Mouse (Mus musculus): Measurements from ENCODE around the gene Olfr1031. TPM values are rescaled to one million over a fixed set of nuclear protein-coding genes. Genes with fewer than 3 reads are reported as not detected.

Olfr1031 gene
- polyA plus RNA-seq, 1 experiment from 2014 or later: not detected

Other genes with a start within 250 kb of the Olfr1031 start
- not detected in 2 replicates for gene Olfr1012, start 227.5 kb upstream of the Olfr1031 start, polyA plus RNA-seq (2014; fragmentation: Nextera tagmentation; extraction: Ambion mirVana)
- not detected in 2 replicates for gene Olfr1013, start 223.2 kb upstream of the Olfr1031 start, polyA plus RNA-seq (2014; fragmentation: Nextera tagmentation; extraction: Ambion mirVana)
- not detected in 2 replicates for gene Olfr1014, start 217.6 kb upstream of the Olfr1031 start, polyA plus RNA-seq (2014; fragmentation: Nextera tagmentation; extraction: Ambion mirVana)
- 0.14 TPM in 1 of 2 replicates, not detected in the other for gene Olfr1015, start 208.3 kb upstream of the Olfr1031 start, polyA plus RNA-seq (2014; fragmentation: Nextera tagmentation; extraction: Ambion mirVana)
- gene Olfr1016, start 187.8 kb upstream of the Olfr1031 start, polyA plus RNA-seq (2014; fragmentation: Nextera tagmentation; extraction: Ambion mirVana): not detected in 2 replicates
- gene Olfr1018, start 171.8 kb upstream of the Olfr1031 start, polyA plus RNA-seq (2014; fragmentation: Nextera tagmentation; extraction: Ambion mirVana): not detected in 2 replicates
- gene Olfr1019, start 144.8 kb upstream of the Olfr1031 start, polyA plus RNA-seq (2014; fragmentation: Nextera tagmentation; extraction: Ambion mirVana): not detected in 2 replicates
- not detected in 2 replicates for gene Olfr1020, start 143.3 kb upstream of the Olfr1031 start, polyA plus RNA-seq (2014; fragmentation: Nextera tagmentation; extraction: Ambion mirVana)
- not detected in 2 replicates for gene Olfr1022, start 121.7 kb upstream of the Olfr1031 start, polyA plus RNA-seq (2014; fragmentation: Nextera tagmentation; extraction: Ambion mirVana)
- not detected in 2 replicates for gene Olfr1023, start 104.7 kb upstream of the Olfr1031 start, polyA plus RNA-seq (2014; fragmentation: Nextera tagmentation; extraction: Ambion mirVana)
- gene Olfr1024, start 85.3 kb upstream of the Olfr1031 start, polyA plus RNA-seq (2014; fragmentation: Nextera tagmentation; extraction: Ambion mirVana): not detected in 2 replicates
- not detected in 2 replicates for gene Olfr1025-ps1, start 75.1 kb upstream of the Olfr1031 start, polyA plus RNA-seq (2014; fragmentation: Nextera tagmentation; extraction: Ambion mirVana)
- gene Olfr1026, start 68.7 kb upstream of the Olfr1031 start, polyA plus RNA-seq (2014; fragmentation: Nextera tagmentation; extraction: Ambion mirVana): 0.18 and 0.22 TPM in 2 replicates
- gene Olfr1028, start 39.9 kb upstream of the Olfr1031 start, polyA plus RNA-seq (2014; fragmentation: Nextera tagmentation; extraction: Ambion mirVana): not detected in 2 replicates
- not detected in 2 replicates for gene Olfr1029, start 16.4 kb upstream of the Olfr1031 start, polyA plus RNA-seq (2014; fragmentation: Nextera tagmentation; extraction: Ambion mirVana)
- gene Olfr1030, start 11.0 kb upstream of the Olfr1031 start, polyA plus RNA-seq (2014; fragmentation: Nextera tagmentation; extraction: Ambion mirVana): not detected in 2 replicates
- not detected in 2 replicates for gene Olfr1032, start 15.2 kb downstream of the Olfr1031 start, polyA plus RNA-seq (2014; fragmentation: Nextera tagmentation; extraction: Ambion mirVana)
- gene Olfr1033, start 30.3 kb downstream of the Olfr1031 start, polyA plus RNA-seq (2014; fragmentation: Nextera tagmentation; extraction: Ambion mirVana): 0.06 TPM in 1 of 2 replicates, not detected in the other
- 0.10 TPM in 1 of 2 replicates, not detected in the other for gene Olfr1034, start 55.6 kb downstream of the Olfr1031 start, polyA plus RNA-seq (2014; fragmentation: Nextera tagmentation; extraction: Ambion mirVana)
- gene Olfr1036, start 83.7 kb downstream of the Olfr1031 start, polyA plus RNA-seq (2014; fragmentation: Nextera tagmentation; extraction: Ambion mirVana): not detected in 2 replicates
- not detected in 2 replicates for gene Olfr1037, start 97.1 kb downstream of the Olfr1031 start, polyA plus RNA-seq (2014; fragmentation: Nextera tagmentation; extraction: Ambion mirVana)
- not detected in 2 replicates for gene Olfr1039, start 145.6 kb downstream of the Olfr1031 start, polyA plus RNA-seq (2014; fragmentation: Nextera tagmentation; extraction: Ambion mirVana)
- gene Olfr1040, start 156.4 kb downstream of the Olfr1031 start, polyA plus RNA-seq (2014; fragmentation: Nextera tagmentation; extraction: Ambion mirVana): not detected in 2 replicates
- not detected in 2 replicates for gene Olfr1042, start 171.5 kb downstream of the Olfr1031 start, polyA plus RNA-seq (2014; fragmentation: Nextera tagmentation; extraction: Ambion mirVana)
- not detected in 2 replicates for gene Olfr1043, start 177.2 kb downstream of the Olfr1031 start, polyA plus RNA-seq (2014; fragmentation: Nextera tagmentation; extraction: Ambion mirVana)
- not detected in 2 replicates for gene Olfr1044, start 187.5 kb downstream of the Olfr1031 start, polyA plus RNA-seq (2014; fragmentation: Nextera tagmentation; extraction: Ambion mirVana)
- gene Olfr52, start 195.4 kb downstream of the Olfr1031 start, polyA plus RNA-seq (2014; fragmentation: Nextera tagmentation; extraction: Ambion mirVana): not detected in 2 replicates
- not detected in 2 replicates for gene Olfr1045, start 212.7 kb downstream of the Olfr1031 start, polyA plus RNA-seq (2014; fragmentation: Nextera tagmentation; extraction: Ambion mirVana)
- not detected in 2 replicates for gene Olfr1046, start 229.0 kb downstream of the Olfr1031 start, polyA plus RNA-seq (2014; fragmentation: Nextera tagmentation; extraction: Ambion mirVana)
- not detected in 2 replicates for gene Olfr1047, start 241.1 kb downstream of the Olfr1031 start, polyA plus RNA-seq (2014; fragmentation: Nextera tagmentation; extraction: Ambion mirVana)
- not detected in 2 replicates for gene Olfr1048, start 250.0 kb downstream of the Olfr1031 start, polyA plus RNA-seq (2014; fragmentation: Nextera tagmentation; extraction: Ambion mirVana)